Mouse (Mus musculus) hematopoietic stem cell, adult 5-6 weeks (primary cell): ENCODE results near the gene 6430550D23Rik. TPM values are rescaled to one million over a fixed set of nuclear protein-coding genes. Genes with fewer than 3 reads are reported as not detected.

Experiments
- ATAC-seq, 2 experiments: fragments of 125-278 bp in 1 of 2; replicated peaks in 1 of 2; 2 replicates each; pipeline ENCODE4 v1.8.0; 2016 to 2017; ENCODE audit warnings: inconsistent platforms in 2 of 2, mild to moderate bottlenecking in 2 of 2, moderate number of reproducible peaks in 2 of 2, low read depth in 1 of 2, moderate TSS enrichment in 1 of 2; ENCODE audit not compliant: low FRiP score in 2 of 2, poor library complexity in 2 of 2, severe bottlenecking in 2 of 2, insufficient read depth in 1 of 2, low TSS enrichment in 1 of 2
- total RNA-seq: library from RNA; stranded (forward); fragments of 172-1452, 232-1000 nt; gene quantifications from 2 replicates; pipeline ENCODE4 v1.2.3, GENCODE M21; 2017

6430550D23Rik gene
- 0.69 and 1.4 TPM in 2 replicates for total RNA-seq

DNA sequence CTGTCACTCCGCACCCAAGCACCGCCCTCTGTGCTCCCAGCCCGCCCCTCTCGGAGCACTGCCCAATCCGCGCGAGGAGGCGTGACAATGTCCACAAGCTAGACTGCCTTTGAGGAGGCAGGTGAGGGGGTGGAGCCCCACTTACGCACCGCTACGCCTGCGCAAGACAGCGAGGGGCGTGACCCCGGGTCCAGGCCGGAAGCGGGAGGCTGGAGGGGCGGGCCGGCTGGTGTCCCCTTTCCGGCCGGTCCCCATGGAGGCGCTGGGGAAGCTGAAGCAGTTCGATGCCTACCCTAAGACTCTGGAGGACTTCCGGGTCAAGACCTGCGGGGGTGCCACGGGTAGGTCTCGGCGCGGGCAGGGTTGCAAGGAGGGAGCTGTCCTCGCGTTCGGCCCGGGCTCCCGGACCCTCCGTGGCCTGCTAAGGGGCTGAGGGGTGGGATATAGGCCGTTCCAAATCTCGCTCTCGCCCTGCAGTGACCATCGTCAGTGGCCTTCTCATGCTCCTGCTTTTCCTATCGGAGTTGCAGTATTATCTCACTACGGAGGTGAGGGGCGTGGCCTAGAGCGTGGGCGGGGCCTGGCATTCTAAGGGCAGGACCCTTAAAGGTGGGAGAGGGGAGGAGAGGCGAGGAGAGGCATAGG is at the start of gene 6430550D23Rik, which contains the start of gene Ergic3:
Gene 6430550D23Rik (minus strand): TSS at position 90 of the 645 bp plus-strand sequence.
Gene Ergic3 (plus strand): TSS at position 158 of the 645 bp plus-strand sequence.
- peak; percentile 98 to 99 for ATAC-seq

DNA sequence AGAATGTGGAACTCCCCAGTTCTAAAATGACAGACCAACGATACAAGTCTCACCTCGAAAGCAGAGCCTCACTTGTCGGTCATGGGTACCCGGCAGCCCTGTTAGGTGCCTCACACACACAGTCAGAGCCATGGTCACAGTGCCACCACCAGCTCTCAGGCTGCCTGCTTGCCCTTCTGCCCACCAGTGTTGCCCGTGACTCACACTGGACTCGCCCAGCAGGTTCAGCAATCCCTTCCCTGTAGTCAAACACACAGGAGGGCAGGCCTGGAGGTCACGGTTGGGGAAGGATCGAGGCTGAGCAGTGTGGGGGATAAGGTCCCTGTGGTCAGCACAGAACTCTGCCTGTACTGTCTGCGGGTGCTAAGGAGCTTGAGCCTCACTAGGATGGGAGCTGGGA is 45.0 kb upstream of the 6430550D23Rik start, which contains the start of gene Fer1l4:
Gene Fer1l4 (minus strand): TSS at position 132 of the 400 bp plus-strand sequence.
- ATAC-seq, result no peak

DNA sequence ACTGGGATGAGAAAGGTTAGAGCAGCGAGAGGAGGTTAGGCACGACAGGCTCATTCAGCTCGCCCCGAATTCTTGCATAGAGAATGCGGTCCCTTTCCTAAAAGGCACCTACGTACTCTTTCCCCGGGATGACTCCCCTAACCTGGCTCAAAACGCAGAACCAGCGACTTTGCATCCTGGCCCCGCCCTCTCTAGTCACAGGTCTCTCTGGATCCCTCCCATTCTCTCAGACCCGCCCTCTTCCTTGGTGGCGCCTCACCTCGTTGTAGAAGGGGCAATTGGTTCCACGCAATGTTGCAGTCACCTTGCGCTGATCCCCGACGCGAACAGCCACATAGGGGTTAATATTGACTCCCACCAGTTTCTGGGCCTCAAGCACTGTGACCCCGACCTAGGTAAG is 40.2 kb upstream of the 6430550D23Rik start:
- ATAC-seq, result no peak; a peak in 1 of 4 replicates

DNA sequence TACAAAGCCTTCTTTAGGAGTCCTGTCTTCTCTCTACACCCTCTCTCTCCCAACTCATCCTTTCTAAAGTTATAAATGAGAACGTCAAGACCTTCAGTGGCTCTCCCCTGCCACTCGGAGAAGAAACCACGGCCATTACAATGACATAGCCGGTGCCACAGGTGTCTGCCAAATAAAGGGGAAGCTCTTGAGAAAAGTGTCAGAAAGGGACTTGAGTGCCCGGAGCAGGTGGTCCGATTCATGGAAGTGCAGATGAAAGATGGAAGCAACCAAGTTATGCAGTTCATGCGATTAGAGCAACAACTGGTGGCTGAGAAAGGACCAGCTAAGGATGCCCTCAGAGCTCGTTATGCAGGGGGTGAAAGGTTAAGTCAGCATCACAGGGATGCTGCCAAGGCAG is 35.1 kb upstream of the 6430550D23Rik start:
- ATAC-seq, result no peak

DNA sequence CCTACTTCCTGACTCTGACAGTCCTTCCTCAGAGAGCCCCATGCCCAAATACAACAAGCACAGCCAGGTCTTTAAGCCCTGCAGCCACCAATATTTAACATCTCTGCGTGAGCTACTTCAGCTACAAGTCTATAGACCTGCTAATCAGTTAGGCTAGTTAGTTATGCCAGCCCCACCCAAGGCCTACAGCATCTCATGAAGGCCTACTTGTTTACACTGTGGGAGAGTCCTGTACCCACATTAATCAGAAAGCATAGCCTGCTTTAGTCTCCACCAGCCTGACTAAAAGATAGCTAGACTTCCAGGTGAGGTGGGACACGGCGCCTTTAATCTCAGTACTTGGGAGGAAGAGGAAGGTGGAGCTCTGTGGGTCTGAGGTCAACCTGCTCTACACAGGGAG is 31.6 kb upstream of the 6430550D23Rik start:
- no peak for ATAC-seq

DNA sequence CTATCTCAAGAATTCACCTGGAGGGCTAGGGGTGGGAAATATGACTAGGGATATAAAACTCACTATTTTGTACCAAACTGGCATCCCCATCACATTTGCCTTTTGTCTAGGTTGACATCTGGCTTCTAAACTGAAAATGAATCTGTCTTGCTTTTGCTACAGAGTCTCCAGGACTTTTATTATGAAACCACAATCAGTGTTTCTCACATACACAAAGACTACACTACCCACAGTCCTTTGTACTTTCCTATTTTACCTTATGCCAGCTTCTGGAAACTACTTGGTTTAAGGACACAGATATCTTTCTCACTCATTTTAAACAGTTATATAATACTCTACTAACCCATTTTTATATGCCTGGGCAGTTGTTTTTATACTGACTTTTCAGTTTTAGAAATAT is 17.7 kb upstream of the 6430550D23Rik start:
- no peak for ATAC-seq

DNA sequence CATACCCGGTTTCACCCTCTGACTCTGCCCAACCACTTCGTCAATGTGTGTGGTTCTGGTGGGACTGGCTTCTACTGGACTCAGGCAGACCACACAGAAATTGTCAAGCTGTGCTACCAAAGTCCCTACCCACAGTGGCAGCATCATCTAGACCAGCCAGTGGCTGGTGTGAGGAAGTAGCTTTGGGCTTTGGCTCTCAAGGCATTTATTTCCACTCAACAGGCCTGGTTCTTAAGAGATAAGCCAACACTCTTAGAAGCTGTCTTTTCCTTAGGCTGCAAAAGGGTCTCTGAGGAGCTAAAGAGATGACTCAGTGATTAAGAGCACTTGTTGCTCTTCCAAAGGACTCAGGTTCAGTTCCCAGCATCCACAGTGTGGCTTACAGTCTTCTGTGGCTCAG is 14.0 kb upstream of the 6430550D23Rik start:
- no peak for ATAC-seq

DNA sequence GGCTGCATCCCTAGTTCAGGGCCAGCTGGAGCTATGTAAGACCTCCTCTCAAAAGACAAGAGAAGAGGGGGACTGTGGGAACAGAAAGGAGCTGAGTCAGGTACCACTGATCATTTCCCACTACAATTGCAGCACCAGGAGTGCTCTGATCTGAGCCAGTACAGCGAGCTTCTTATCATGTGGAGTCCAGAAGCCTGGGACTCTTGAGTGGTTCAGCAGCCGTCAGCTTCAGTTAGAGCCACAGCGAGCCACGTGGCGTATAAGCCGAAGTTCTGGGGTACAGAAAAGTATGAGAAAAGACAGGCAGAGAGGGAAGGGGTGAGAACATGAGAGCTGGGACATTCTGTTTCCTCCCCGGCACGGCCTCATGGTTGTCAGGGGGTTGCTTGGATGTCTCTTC is 13.4 kb upstream of the 6430550D23Rik start:
- no peak for ATAC-seq

DNA sequence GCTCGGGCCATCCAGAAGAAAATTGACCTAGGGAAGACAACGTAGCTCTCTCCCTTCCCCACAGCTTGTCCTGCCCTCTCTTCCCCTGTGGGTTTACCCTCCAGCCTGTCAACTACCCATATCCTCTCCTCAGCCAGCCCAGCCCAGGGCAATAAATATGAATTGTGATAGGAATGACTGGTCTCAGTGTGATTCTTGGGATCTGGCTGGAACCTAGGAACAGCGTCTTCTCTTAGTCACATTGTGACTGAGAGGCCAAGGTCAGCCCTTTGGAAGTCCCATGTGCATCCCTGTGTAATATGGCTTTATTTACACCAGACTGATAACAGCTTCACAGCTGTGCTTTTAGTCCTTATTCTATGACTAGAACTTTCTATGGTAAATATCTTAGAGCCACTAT is 10.3 kb upstream of the 6430550D23Rik start:
- ATAC-seq, result no peak

DNA sequence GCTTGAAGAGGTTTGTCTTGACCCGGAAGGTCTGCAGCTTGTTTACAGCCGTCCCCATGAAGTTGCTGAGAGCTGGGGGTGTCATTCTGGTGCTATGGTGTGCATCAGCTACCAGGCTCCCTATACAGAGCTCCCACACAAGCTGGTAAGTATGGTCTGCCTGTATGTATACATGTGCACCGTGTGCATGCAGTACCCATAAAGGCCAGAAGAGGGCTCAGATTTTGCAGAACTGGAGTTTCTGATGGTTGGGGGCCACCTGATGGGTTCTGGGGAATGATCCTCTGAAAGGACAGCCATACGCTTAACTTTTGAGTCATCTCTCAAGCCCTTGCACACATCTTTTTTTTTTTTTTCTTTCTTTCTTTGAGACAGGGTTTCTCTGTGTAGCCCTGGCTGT is 2.4 kb downstream of the 6430550D23Rik start:
- no peak for ATAC-seq

DNA sequence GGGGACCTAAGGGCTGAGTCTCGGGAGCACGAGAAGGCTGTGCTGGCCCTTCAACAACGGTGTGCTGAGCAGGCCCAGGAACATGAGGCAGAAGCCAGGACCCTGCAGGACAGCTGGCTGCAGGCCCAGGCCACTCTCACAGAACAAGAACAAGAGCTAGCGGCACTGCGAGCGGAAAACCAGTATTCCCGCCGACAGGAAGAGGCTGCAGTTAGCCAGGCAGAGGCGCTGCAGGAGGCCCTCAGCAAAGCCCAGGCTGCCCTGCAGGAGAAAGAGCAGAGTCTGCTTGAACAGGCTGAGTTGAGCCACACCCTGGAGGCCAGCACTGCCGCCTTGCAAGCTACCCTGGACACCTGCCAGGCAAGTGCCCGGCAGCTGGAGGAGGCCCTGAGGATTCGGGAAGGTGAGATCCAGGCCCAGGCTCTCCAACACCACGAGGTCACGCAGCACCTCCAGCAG is 15.9 kb downstream of the 6430550D23Rik start:
- no peak for ATAC-seq

DNA sequence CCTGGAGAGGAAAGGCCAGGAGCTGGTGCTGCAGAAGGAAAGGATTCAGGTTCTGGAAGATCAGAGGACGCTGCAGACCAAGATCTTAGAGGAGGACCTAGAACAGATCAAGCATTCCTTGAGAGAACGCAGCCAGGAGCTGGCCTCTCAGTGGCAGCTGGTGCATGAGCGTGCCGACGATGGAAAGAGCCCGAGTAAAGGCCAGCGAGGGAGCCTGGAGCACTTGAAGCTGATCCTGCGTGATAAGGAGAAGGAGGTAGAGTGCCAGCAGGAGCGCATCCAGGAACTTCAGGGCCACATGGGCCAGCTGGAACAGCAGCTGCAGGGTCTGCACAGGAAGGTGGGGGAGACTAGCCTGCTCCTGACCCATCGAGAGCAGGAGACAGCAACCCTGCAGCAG is 16.6 kb downstream of the 6430550D23Rik start:
- ATAC-seq, result no peak

DNA sequence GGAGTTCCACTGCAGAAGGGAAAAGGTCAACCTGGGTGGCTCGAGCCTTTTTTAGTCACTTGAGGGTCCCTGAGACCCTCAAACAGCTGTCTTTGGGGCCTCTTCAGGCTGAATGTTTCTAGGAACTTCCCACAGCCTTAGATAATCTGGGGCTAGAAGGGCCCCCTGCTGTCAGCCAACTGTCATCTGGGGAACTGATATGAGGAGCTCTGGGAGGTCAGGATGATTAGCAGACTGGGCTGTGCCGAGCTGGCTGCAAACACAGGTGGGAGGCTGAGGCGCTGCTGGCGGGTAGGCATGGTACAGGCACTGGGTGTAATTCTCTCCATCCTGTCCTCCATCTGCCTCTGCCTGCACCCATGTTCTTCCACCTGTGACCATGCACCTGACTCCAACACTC is 18.7 kb downstream of the 6430550D23Rik start:
- ATAC-seq, result peak in 1 of 2 experiments; percentile 29; a peak in 1 of 4 replicates

DNA sequence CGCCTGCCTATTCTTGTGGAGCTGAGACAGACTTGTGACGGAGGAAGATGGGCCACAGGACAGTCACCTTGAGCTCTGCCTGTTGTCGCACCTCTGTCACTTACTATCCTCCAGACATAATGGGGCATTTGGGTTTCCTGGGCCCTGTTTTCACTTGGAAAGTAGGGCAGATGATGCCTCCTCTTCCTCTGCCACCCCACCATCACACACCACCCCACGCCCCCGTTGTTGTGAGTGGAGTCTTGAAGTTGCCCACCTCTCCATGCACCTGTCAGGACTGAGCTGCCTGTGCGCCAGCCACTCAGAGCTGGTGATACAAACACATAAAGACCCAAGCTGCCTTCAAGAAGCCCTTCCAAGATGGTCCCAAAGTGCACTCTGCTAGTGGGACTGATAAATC is 20.6 kb downstream of the 6430550D23Rik start:
- no peak for ATAC-seq

DNA sequence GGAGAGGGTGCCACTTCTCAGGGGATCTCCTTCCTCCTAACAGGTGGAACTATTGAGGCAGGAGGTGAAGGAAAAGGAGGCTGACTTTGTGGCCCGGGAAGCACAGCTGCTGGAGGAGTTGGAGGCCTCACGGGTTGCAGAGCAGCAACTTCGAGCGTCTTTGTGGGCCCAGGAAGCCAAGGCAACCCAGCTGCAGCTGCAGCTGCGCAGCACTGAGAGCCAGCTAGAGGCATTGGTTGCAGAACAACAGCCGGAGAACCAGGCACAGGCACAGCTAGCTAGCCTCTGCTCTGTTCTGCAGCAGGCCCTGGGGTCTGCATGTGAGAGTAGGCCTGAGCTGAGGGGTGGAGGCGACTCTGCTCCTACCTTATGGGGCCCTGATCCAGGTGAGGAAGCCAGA is 22.0 kb downstream of the 6430550D23Rik start:
- ATAC-seq, result no peak

DNA sequence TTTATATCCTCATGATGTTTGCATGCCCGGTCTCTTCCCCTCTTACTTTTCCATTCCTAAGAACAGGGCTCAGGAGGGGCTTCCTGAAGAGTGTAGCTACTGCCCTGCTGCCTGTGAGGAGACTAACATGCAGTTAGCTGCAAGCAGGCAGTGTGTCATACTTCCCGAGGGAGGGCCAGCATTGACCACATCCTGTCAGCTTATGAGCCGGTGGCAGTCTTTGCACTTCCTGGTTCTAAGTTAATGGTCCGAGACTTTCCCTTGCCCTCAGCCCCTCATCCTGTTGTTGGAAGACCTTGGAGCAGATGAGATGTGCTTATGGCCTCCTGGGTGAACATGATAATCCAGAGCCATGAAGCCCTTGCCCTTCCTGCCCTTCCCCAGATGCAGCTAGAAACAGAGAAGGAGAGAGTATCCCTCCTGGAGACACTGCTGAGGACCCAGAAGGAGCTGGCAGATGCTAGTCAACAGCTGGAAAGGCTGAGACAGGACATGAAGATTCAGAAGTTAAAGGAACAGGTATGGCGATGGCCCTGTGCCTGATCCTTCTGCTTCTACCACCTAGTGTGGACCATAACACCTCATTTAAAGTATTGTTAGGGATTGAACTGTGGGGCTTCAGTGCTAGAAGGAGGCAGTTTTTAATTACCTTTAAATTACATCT is 28.3 kb downstream of the 6430550D23Rik start:
- ATAC-seq, result peak; percentile 89 to 99

DNA sequence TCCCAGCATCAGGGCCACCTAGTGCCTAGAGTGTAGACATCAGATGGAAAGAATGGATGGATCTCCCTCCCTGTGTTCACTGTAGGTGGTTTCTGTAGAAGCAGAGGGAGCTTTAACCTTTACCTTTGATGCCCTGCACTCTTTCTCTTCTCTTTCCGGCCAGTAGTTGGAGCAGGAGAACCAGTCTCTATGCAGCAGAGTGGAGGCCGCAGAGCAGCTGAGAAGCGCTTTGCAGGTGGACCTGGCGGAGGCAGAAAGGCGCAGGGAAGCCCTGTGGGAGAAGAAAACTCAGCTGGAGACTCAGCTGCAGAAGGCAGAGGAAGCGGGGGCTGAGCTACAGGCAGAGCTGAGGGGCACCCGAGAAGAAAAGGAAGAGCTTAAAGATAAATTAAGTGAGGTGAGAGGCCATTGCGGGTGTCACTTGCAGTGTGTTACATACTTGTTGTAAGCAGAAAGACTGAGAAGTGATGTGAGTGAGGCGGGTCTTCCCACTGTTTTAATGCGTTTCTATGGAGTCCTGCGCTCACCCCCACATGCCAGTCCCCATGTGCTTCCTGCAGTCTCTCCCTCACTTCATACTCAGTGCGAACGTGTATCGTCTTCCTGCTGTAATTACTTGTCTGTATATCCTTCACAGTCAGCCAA is 33.6 kb downstream of the 6430550D23Rik start:
- no peak for ATAC-seq

DNA sequence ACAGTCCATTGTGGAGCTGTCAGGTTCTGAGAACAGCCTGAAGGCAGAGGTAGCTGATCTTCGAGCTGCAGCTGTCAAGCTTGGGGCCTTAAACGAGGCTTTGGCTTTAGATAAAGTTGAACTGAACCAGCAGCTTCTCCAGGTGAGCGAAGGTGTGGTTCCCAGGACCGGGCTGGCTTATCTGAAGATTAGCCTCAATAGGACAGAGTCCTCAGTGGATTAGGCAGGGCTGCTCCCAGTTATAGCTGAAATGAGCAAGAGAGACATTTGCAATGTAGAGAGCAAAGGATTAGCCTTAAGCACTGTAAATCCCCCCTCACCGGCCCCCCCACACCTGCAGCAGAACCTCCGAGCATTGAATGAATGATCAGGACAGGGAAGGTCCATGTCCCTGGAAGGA is 34.4 kb downstream of the 6430550D23Rik start:
- ATAC-seq, result no peak
